Mouse (Mus musculus): ENCODE results near the gene Ccr10. TPM values are rescaled to one million over a fixed set of nuclear protein-coding genes. Genes with fewer than 3 reads are reported as not detected.

Ccr10 gene
- 0.28 TPM in 1 of 2 replicates, not detected in the other for polyA plus RNA-seq (2014; fragmentation: Nextera tagmentation; extraction: Ambion mirVana)

- peaks cover 44% of the 10 kb centered on the region for H3K27me3 ChIP-seq (replicated peaks; ENCODE audit: control insufficient read depth, insufficient read depth, low read length)
Observed at GRCm38 (mm10) chr11:101174851-101175628, at the start of gene Ccr10. Gene Ccr10, minus strand, starts transcription at chr11:101175443.

GRCm38 (mm10) chr11:101224337-101224736, 49.1 kb upstream of the Ccr10 start:
- DNase-seq (ENCODE audit: low spot score) (no peak), ATAC-seq (ENCODE audit: low read depth) (no peak)
- H3K4me3 ChIP-seq (ENCODE audit: low read depth, low read length) = no peak overlapping the region
- H3K27me3 ChIP-seq (replicated peaks; ENCODE audit: control insufficient read depth, insufficient read depth, low read length) = no peaks in the 10 kb centered on the region
- H3K27ac ChIP-seq (replicated peaks; ENCODE audit: low read depth, low read length) = no peak overlapping the region
- 83% methylated on average over 3 of the region's 3 CpGs for WGBS
- H3K9ac ChIP-seq (ENCODE audit: low read depth, low read length) = no peak overlapping the region
- H3K4me1 ChIP-seq (ENCODE audit: control insufficient read depth, insufficient read depth, low read length) = peaks cover 10% of the 10 kb centered on the region
- H3K9me3 ChIP-seq (ENCODE audit: control insufficient read depth, low read length) = no peaks in the 10 kb centered on the region
- no peaks in the 10 kb centered on the region for H3K36me3 ChIP-seq (ENCODE audit: control insufficient read depth, insufficient read depth, low read length)
- no peak overlapping the region for H3K4me2 ChIP-seq (ENCODE audit: low read depth, low read length)

More at GRCm38 (mm10) chr11:101174851-101175628, at the start of gene Ccr10:
- no peaks in the 10 kb centered on the region for H3K9me3 ChIP-seq (ENCODE audit: control insufficient read depth, low read length)
- no peak for ATAC-seq (ENCODE audit: low read depth)
- peak within 1 kb of the TSS; percentile 84 for H3K4me2 ChIP-seq (ENCODE audit: low read depth, low read length)
- 20% methylated on average over 14 of the region's 14 CpGs for WGBS
- peak within 1 kb of the TSS; percentile 37 for H3K4me3 ChIP-seq (ENCODE audit: low read depth, low read length)
- peaks cover 30% of the 10 kb centered on the region for H3K4me1 ChIP-seq (ENCODE audit: control insufficient read depth, insufficient read depth, low read length)
- peak within 1 kb of the TSS; percentile 62; the same call in 1 of the 2 replicates for H3K9ac ChIP-seq (ENCODE audit: low read depth, low read length)
- H3K27ac ChIP-seq (replicated peaks; ENCODE audit: low read depth, low read length) = no peak within 1 kb of the TSS
- no peaks in the 10 kb centered on the region for H3K36me3 ChIP-seq (ENCODE audit: control insufficient read depth, insufficient read depth, low read length)
- DNase-seq (ENCODE audit: low spot score) = peak; percentile 59

GRCm38 (mm10) chr11:101221306-101221986, 46.2 kb upstream of the Ccr10 start:
- Histone ChIP-seq H3K36me3 (ENCODE audit: control insufficient read depth, insufficient read depth, low read length) (0 out of 2 replicates have a peak, but pooled peaks cover 11% of the 10 kb centered on the region), H3K9ac (ENCODE audit: low read depth, low read length) (no peak overlapping the region), H3K27ac (replicated peaks; ENCODE audit: low read depth, low read length) (no peak overlapping the region), H3K4me1 (ENCODE audit: control insufficient read depth, insufficient read depth, low read length) (peaks cover 5% of the 10 kb centered on the region), H3K9me3 (ENCODE audit: control insufficient read depth, low read length) (no peaks in the 10 kb centered on the region), H3K4me3 (ENCODE audit: low read depth, low read length) (no peak overlapping the region), H3K4me2 (ENCODE audit: low read depth, low read length) (no peak overlapping the region), H3K27me3 (replicated peaks; ENCODE audit: control insufficient read depth, insufficient read depth, low read length) (no peaks in the 10 kb centered on the region)
- DNase-seq (ENCODE audit: low spot score) = peak; percentile 9
- WGBS = 85% methylated on average over 8 of the region's 8 CpGs
- no peak for ATAC-seq (ENCODE audit: low read depth)

- Histone ChIP-seq H3K9me3 (ENCODE audit: control insufficient read depth, low read length) (no peaks in the 10 kb centered on the region), H3K4me2 (ENCODE audit: low read depth, low read length) (no peak overlapping the region), H3K27ac (replicated peaks; ENCODE audit: low read depth, low read length) (no peak overlapping the region), H3K4me1 (ENCODE audit: control insufficient read depth, insufficient read depth, low read length) (peaks cover 5% of the 10 kb centered on the region), H3K9ac (ENCODE audit: low read depth, low read length) (no peak overlapping the region), H3K36me3 (ENCODE audit: control insufficient read depth, insufficient read depth, low read length) (0 out of 2 replicates have a peak, but pooled peaks cover 17% of the 10 kb centered on the region), H3K27me3 (replicated peaks; ENCODE audit: control insufficient read depth, insufficient read depth, low read length) (no peaks in the 10 kb centered on the region), H3K4me3 (ENCODE audit: low read depth, low read length) (no peak overlapping the region)
- ATAC-seq (ENCODE audit: low read depth) (no peak), DNase-seq (ENCODE audit: low spot score) (no peak)
- WGBS = 42% methylated on average over 2 of the region's 2 CpGs
Observed at GRCm38 (mm10) chr11:101220853-101221252, 45.6 kb upstream of the Ccr10 start.

GRCm38 (mm10) chr11:101218436-101219055, 43.3 kb upstream of the Ccr10 start:
- ATAC-seq (ENCODE audit: low read depth) (no peak), DNase-seq (ENCODE audit: low spot score) (no peak)
- WGBS = 74% methylated on average over 10 of the region's 10 CpGs
- H3K9ac ChIP-seq (ENCODE audit: low read depth, low read length) = no peak overlapping the region
- H3K36me3 ChIP-seq (ENCODE audit: control insufficient read depth, insufficient read depth, low read length) = peaks cover 39% of the 10 kb centered on the region
- no peak overlapping the region for H3K4me3 ChIP-seq (ENCODE audit: low read depth, low read length)
- no peaks in the 10 kb centered on the region for H3K9me3 ChIP-seq (ENCODE audit: control insufficient read depth, low read length)
- no peaks in the 10 kb centered on the region for H3K27me3 ChIP-seq (replicated peaks; ENCODE audit: control insufficient read depth, insufficient read depth, low read length)
- no peaks in the 10 kb centered on the region for H3K4me1 ChIP-seq (ENCODE audit: control insufficient read depth, insufficient read depth, low read length)
- no peak overlapping the region for H3K4me2 ChIP-seq (ENCODE audit: low read depth, low read length)
- no peak overlapping the region for H3K27ac ChIP-seq (replicated peaks; ENCODE audit: low read depth, low read length)

GRCm38 (mm10) chr11:101216936-101217335, 41.7 kb upstream of the Ccr10 start:
- no peak overlapping the region for H3K9ac ChIP-seq (ENCODE audit: low read depth, low read length)
- no peak overlapping the region for H3K27ac ChIP-seq (replicated peaks; ENCODE audit: low read depth, low read length)
- peaks cover 50% of the 10 kb centered on the region for H3K36me3 ChIP-seq (ENCODE audit: control insufficient read depth, insufficient read depth, low read length)
- no peak for DNase-seq (ENCODE audit: low spot score)
- H3K4me3 ChIP-seq (ENCODE audit: low read depth, low read length) = no peak overlapping the region
- no peaks in the 10 kb centered on the region for H3K4me1 ChIP-seq (ENCODE audit: control insufficient read depth, insufficient read depth, low read length)
- 89% methylated on average over 5 of the region's 5 CpGs for WGBS
- no peak overlapping the region for H3K4me2 ChIP-seq (ENCODE audit: low read depth, low read length)
- no peak for ATAC-seq (ENCODE audit: low read depth)
- no peaks in the 10 kb centered on the region for H3K9me3 ChIP-seq (ENCODE audit: control insufficient read depth, low read length)
- H3K27me3 ChIP-seq (replicated peaks; ENCODE audit: control insufficient read depth, insufficient read depth, low read length) = no peaks in the 10 kb centered on the region

GRCm38 (mm10) chr11:101211970-101212369, 36.7 kb upstream of the Ccr10 start:
- Histone ChIP-seq H3K9ac (ENCODE audit: low read depth, low read length) (no peak overlapping the region), H3K27ac (replicated peaks; ENCODE audit: low read depth, low read length) (no peak overlapping the region), H3K9me3 (ENCODE audit: control insufficient read depth, low read length) (no peaks in the 10 kb centered on the region), H3K4me3 (ENCODE audit: low read depth, low read length) (no peak overlapping the region), H3K4me1 (ENCODE audit: control insufficient read depth, insufficient read depth, low read length) (no peaks in the 10 kb centered on the region), H3K27me3 (replicated peaks; ENCODE audit: control insufficient read depth, insufficient read depth, low read length) (no peaks in the 10 kb centered on the region), H3K4me2 (ENCODE audit: low read depth, low read length) (no peak overlapping the region), H3K36me3 (ENCODE audit: control insufficient read depth, insufficient read depth, low read length) (peaks cover 82% of the 10 kb centered on the region)
- peak; percentile 79 for ATAC-seq (ENCODE audit: low read depth)
- peak; percentile 91 for DNase-seq (ENCODE audit: low spot score)
- 43% methylated on average over 3 of the region's 3 CpGs for WGBS

GRCm38 (mm10) chr11:101200986-101201385, 25.7 kb upstream of the Ccr10 start:
- Histone ChIP-seq H3K9ac (ENCODE audit: low read depth, low read length) (no peak overlapping the region), H3K4me1 (ENCODE audit: control insufficient read depth, insufficient read depth, low read length) (no peaks in the 10 kb centered on the region), H3K27me3 (replicated peaks; ENCODE audit: control insufficient read depth, insufficient read depth, low read length) (no peaks in the 10 kb centered on the region), H3K4me3 (ENCODE audit: low read depth, low read length) (no peak overlapping the region), H3K36me3 (ENCODE audit: control insufficient read depth, insufficient read depth, low read length) (peaks cover 87% of the 10 kb centered on the region), H3K9me3 (ENCODE audit: control insufficient read depth, low read length) (no peaks in the 10 kb centered on the region), H3K27ac (replicated peaks; ENCODE audit: low read depth, low read length) (no peak overlapping the region), H3K4me2 (ENCODE audit: low read depth, low read length) (no peak overlapping the region)
- 29% methylated on average over 7 of the region's 7 CpGs for WGBS
- ATAC-seq (ENCODE audit: low read depth) (no peak), DNase-seq (ENCODE audit: low spot score) (peak; percentile 59)

Data from embryonic facial prominence, embryonic 14.5 days (tissue).